Mouse (Mus musculus) layer of hippocampus, adult 2 months (tissue): ENCODE results near the gene Bloc1s1. TPM values are rescaled to one million over a fixed set of nuclear protein-coding genes. Genes with fewer than 3 reads are reported as not detected.

Experiments
- DNase-seq, 2 experiments: peaks; one replicate each; pipeline ENCODE4 v3.0.0; 2022; ENCODE audit warnings: low spot score in 2 of 2
- H3K27ac ChIP-seq: fragments of 200-600 bp; 2 replicates; pipeline ENCODE4 v1.8.1; 2022
- H3K4me3 ChIP-seq: fragments of 200-600 bp; 2 replicates; pipeline ENCODE4 v1.8.1; 2022; ENCODE audit warnings: mild to moderate bottlenecking
- CTCF ChIP-seq: fragments of 200-600 bp; conservative IDR thresholded peaks from 2 replicates; pipeline ENCODE4 v1.8.1; 2022; ENCODE audit warnings: antibody characterized with exemption, mild to moderate bottlenecking, moderate library complexity
- total RNA-seq, 2 experiments: library from RNA; stranded (reverse); gene quantifications; 2 replicates each; pipeline ENCODE4 v1.2.3; 2021

Gene Bloc1s1
- total RNA-seq, 2 experiments from 2014 or later: 88.5 to 102 TPM

DNA sequence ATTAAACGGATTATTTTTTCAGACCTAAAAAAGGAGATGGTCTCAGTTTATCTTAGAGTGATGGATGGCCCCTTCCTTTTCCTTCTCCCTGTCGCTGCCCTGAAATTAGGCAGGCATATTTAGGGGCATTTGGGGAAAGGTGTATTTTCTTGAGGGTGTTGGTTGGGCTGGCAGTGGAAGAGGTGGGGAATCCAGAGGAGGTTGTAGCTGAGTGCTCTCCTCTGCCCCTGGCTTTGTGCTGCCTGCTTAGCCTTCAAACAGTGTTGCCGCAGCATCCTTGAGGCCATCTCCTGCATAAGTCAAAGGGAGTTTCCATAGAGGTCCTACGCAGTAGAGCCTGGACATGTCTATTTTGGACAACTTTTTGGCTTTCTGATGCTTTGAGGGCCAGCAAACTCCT, 11.0 kb downstream of the Bloc1s1 start:
- H3K27ac ChIP-seq: no peak overlapping the region
- H3K4me3 ChIP-seq: no peak overlapping the region
- TF ChIP-seq CTCF: no peak
- no peak for DNase-seq

DNA sequence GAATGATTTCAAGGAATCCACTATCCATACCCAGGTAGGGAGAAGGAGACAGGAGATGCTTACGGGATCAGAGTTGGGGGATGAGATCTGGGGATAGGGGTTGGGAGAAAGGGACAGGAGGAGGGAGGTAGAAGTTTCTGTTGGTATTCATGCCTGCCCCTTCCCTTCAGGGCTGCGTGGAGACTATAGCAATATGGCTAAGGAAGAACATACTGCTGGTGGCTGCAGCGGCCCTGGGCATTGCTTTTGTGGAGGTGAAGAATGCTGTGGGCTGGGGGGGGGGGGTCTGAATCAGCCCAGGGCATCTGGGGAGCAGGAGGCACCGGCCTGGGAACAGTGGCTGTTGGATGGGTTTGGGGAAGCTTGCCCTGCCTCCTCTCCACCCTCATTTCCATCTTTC, 11.6 kb downstream of the Bloc1s1 start:
- no peak for DNase-seq
- H3K27ac ChIP-seq: no peak overlapping the region
- no peak for TF ChIP-seq CTCF
- no peak overlapping the region for H3K4me3 ChIP-seq

DNA sequence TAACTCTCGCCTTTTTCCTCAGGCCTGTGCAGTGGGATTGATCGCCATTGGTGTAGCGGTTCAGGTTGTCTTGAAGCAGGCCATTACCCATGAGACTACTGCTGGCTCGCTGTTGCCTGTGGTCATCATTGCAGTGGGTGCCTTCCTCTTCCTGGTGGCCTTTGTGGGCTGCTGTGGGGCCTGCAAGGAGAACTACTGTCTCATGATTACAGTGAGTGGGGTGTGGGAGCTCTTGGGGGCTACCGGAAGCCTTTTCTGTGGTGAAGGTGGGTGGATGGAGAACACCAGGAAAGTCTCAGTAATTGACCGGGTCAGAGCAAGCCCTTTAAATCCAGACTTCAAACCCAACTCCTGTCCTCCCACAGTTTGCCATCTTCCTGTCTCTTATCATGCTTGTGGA, 12.4 kb downstream of the Bloc1s1 start:
- no peak for DNase-seq
- Histone ChIP-seq H3K4me3 (peak overlapping the region; percentile 74; the same call in 1 of the 2 replicates), H3K27ac (no peak overlapping the region)
- TF ChIP-seq CTCF: no peak

DNA sequence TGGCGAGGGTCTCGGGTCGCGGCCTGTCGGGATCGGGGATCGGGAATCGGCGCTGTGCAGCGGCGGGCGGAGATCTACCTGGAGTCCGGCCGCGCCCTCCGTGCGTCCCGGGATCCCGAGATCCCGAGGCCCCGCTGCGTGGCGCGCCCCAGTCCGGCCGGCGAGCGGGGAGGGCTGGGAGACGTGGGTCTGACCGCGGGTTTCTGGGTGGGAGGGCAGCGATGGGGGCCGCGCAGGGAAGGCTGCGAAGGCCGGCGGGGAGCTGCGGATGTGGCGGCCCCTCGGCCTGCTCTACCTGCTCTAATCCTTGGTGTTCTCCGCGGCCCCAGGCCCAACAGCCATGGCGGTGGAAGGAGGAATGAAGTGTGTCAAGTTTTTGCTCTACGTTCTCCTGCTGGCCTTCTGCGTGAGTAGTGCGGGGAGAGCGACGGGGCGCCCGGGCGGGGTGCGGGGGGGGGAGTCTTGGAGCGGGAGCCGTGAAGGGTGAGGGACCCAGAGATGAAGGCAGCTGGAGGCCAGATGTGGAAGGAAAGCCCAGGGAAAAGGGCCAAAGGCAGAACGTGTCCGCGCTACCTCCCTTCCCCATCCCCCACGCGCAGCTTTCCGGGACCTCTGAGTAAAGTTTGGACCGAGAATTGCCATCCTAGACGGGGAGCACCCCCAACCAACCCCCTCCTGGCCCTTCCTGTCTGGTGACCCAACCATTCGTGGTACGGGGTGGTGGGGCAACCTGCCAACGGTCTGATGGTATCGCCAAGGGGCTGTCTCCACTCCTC, 13.6 kb downstream of the Bloc1s1 start:
- peak overlapping the region; percentile 98 for H3K27ac ChIP-seq
- DNase-seq: peak in 1 of 2 experiments; percentile 48
- TF ChIP-seq CTCF: no peak
- peak overlapping the region; percentile 74 for H3K4me3 ChIP-seq

DNA sequence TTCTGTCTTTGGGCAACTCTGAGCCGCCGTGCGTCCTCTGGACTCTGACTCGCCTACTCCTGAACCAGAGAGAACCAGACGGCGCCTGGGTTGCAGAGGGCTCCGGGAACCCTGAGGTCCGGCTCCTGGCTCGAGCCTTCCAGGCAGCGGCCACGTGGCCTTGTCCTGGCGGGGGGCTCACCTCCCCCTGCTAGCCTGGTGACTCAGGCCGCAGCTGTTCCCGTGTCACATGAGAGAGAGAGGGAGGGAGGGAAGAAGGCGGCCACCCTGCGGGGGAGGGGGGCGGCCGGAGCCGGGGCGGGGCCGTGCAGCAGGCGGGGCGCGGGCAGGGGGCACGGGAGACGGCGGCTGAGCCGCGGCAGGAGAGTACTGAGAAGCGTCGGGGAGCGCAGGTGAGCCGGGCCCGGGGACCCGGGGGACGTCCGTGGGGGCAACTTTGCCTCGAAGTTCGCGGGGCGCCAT, 14.2 kb downstream of the Bloc1s1 start:
- DNase-seq: peak; percentile 65 to 78
- no peak for TF ChIP-seq CTCF
- Histone ChIP-seq H3K27ac (peak overlapping the region; percentile 98), H3K4me3 (peak overlapping the region; percentile 74)

DNA sequence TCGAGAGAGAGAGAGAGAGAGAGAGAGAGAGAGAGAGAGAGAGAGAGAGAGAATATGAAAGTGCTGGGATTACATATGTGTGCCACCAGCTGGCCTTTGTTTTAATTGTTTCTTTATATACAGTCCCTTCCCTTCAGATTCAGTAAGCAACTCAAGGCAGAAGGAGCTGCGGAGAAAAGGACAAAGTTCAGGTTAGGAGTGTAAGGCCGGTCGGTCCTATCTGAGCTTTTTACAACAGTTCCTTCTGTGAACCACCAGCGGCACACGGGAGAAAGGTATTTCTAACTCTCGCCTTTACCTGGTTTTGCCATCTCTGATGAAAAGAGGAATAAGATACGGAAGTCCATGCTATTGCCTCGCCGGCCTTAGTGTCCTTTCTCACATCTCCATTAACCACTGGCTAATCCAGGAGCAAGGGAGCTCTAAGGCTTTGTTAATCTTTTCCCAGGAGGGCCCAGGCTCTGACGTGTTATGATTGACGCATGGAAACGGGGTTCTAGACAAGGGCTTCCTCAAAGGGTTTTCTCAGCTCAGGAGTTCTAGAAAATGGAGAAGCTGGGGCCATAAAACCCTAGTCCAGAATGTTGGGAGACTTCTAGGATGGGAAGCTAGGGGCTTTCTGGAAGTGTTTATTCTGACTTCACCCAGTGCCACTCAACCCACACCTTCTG, 14.9 kb downstream of the Bloc1s1 start:
- Histone ChIP-seq H3K27ac (peak overlapping the region; percentile 98), H3K4me3 (peak overlapping the region; percentile 74)
- DNase-seq: no peak
- no peak for TF ChIP-seq CTCF

DNA sequence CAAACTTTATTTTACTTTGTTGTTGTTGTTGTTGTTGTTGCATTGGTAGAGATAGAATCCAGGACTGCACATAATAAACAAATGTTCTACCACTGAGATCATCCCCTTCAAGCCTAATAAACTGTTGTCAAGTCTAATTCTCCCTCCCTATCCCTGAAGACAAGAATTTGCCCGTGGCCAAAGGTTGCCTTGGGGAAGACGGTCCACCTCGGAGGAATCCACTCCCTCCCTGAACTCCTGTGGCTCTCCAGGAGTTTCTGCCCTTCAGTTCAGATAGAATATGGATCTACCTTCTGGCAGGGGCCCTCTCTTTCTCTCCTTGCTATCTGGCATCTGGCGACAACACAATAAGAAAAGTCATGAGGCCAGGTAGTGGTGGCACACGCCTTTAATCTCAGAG, 19.0 kb downstream of the Bloc1s1 start:
- DNase-seq: no peak
- H3K4me3 ChIP-seq: no peak overlapping the region
- no peak overlapping the region for H3K27ac ChIP-seq
- no peak for TF ChIP-seq CTCF

DNA sequence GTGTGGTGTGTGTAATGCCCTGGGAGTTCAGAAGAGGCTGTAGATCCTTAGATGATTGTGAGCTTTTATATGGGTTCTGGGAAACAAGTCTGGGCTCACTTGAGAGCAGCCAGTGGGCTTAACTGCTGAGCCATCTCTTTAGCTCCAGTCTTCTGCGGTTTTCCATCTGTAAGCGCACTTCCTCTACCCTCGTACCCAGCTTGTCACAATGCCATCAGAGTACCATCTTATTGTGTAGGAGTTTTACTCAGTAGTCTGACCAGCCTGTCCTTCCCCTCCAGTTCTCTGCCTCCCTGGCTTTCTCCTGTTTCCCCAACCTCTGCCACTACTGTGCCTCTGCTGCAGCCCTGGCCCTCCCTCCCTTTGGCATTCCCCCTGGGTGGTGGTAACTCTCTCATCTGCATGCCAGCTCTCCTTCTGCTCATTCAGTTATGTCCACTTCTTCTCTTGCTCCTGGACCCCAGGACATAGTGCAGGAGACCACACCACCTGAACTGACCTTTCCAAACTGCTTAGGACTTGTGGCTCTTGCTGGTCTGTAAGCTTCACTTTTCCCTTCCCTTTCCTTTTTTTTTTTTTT, 21.3 kb downstream of the Bloc1s1 start:
- no peak for TF ChIP-seq CTCF
- Histone ChIP-seq H3K27ac (no peak overlapping the region), H3K4me3 (no peak overlapping the region)
- DNase-seq: no peak

DNA sequence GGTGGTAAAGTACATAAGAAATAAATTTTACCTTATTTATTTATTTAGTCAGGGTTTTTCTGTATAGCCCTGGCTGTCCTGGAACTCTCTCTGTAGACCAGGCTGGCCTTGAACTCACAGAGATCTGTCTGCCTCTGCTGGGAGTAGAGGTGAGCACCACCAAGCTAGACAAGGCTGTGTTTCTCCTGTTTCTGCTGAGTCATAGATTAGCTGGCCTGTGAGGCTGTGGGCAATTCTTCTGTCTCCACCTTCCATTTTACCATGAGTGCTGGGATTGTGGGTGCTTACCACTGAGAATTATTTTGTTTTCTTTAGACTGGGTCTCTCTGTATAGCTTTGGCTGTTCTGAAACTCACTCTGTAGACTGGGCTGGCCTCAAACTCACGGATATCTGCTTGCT, 22.4 kb downstream of the Bloc1s1 start:
- TF ChIP-seq CTCF: no peak
- no peak for DNase-seq
- Histone ChIP-seq H3K27ac (no peak overlapping the region), H3K4me3 (no peak overlapping the region)

DNA sequence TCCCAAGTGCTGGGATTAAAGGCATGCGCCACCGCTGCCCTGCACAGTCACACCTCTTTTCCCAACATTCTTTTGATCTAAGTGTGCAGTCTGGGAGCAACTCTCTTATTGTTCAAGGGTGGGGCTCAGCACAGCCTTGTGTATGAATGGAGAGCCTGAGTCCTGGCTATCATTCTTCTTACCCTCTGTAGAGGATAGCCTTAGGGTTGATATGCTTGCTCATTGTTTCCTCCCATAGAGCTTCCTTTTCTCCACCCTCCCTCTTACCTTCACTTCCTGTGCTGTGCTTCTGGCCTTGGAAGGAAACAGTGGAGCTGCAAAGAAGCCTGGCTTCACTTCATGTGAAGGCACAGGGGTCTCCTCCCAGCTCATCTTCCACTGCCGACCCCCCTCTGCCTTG, 23.1 kb downstream of the Bloc1s1 start, which contains the start of gene Cd63:
Gene Cd63 (plus strand): TSS at position 292 of the 400 bp plus-strand sequence.
- TF ChIP-seq CTCF: no peak
- Histone ChIP-seq H3K4me3 (no peak within 1 kb of the TSS), H3K27ac (no peak within 1 kb of the TSS)
- no peak for DNase-seq

DNA sequence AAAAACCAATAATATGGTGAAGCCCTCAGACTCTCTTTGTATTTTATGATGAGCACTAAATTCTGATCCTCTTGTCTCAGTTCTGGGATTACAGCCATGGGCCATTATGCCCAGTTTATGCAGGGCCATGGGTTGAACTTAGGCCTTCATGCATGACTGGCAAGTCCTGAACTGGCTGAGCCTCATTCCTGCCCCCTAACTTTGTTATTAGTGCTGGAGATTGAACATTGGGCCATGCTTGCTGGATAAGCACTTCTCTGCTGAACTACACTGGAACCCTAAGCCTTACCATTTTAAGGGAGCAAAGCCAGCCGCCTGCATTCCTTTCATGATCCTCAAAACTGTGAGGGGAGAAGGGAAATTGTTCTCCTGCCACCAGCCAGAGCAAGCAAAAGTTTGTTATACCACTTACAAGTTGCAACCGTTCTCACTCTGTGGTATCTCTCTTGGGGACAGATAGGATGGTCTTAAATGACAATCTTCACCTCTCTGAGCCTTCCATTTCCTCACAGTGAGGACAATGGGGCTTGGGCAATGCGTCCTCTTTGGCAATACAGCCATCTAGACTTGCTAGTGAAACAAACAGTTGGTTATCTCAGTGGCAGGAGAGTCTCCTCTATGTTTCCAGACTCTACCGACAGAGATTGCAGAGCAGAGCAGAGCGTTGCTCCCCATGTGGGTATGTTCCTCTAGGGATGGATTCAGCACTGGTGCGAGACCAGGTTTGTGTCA, 23.9 kb downstream of the Bloc1s1 start:
- Histone ChIP-seq H3K27ac (no peak overlapping the region), H3K4me3 (no peak overlapping the region)
- no peak for DNase-seq
- TF ChIP-seq CTCF: no peak

DNA sequence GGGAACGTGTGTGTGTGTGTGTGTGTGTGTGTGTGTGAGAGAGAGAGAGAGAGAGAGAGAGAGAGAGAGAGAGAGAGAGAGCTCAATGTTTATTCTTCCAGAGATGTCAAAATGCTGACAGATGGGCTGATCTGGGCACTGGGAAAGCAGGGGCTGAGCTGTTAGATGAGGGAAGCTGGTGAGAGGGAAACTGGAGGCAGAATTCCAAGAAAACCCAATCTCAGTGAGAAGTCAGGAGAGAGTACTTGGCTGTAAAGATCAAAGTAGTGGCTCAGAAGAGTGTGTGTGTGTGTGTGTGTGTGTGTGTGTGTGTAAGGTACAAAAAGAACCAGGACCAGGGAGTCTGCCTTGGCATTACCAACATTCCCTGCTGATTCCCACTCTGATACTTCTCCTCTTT, 26.3 kb downstream of the Bloc1s1 start:
- DNase-seq: peak in 1 of 2 experiments; percentile 64
- Histone ChIP-seq H3K4me3 (no peak overlapping the region), H3K27ac (0 out of 2 replicates have a peak overlapping the region, but pooled peaks have one; percentile 23)
- no peak for TF ChIP-seq CTCF

DNA sequence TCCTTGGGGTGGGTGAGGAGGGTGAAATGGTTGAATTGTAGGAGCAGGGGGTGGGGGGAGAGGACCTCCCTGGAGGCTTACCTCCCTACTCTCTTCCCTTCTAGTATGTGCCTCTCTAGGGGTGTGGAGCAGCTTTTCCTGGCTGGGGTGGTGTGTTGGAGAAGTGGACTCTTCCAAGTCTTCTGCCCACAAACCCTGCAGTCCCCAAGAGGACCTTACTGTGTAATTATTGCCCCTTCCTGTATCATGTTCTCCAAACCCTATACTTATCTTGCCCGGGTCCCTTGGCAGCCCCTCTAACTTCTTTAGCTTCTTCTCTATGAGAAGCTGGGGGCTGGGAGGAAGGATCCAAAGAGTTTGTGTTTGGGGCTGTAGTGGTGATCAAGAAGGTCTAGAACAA, 27.0 kb downstream of the Bloc1s1 start:
- no peak for TF ChIP-seq CTCF
- no peak for DNase-seq
- Histone ChIP-seq H3K27ac (peak overlapping the region; percentile 85), H3K4me3 (peak overlapping the region; percentile 34; the same call in 1 of the 2 replicates)
